Mouse (Mus musculus) midbrain, embryonic 11.5 days (tissue): ENCODE data around the gene Chrna7. TPM values are rescaled to one million over a fixed set of nuclear protein-coding genes. Genes with fewer than 3 reads are reported as not detected.

ENCODE experiments used
- ATAC-seq: fragments of 200-750 bp; cut with Nextera tagmentation; 2 replicates; pipeline ENCODE4 v1.8.0; 2017; ENCODE audit warnings: moderate TSS enrichment, moderate library complexity; ENCODE audit not compliant: low FRiP score
- DNase-seq: peaks from one replicate; pipeline ENCODE4 v3.0.0; 2015; ENCODE audit warnings: low spot score; ENCODE audit errors: missing footprints
- H3K27ac ChIP-seq: fragments of 300-500 bp; sonication (generic); 2 replicates; pipeline ENCODE4 v1.5.1; 2014; ENCODE audit warnings: low read depth, low read length
- H3K27me3 ChIP-seq: fragments of 300-500 bp; sonication (generic); 2 replicates; pipeline ENCODE4 v1.6.1; 2014; ENCODE audit warnings: mild to moderate bottlenecking, low read length, moderate library complexity, mixed read lengths; ENCODE audit not compliant: control insufficient read depth, insufficient read depth
- H3K36me3 ChIP-seq: fragments of 300-500 bp; sonication (generic); 2 replicates; pipeline ENCODE4 v1.6.1; 2014; ENCODE audit warnings: mild to moderate bottlenecking, low read length, moderate library complexity, mixed read lengths; ENCODE audit not compliant: control insufficient read depth, insufficient read depth
- H3K4me1 ChIP-seq: fragments of 300-500 bp; sonication (generic); 2 replicates; pipeline ENCODE4 v1.6.1; 2014; ENCODE audit warnings: low read length; ENCODE audit not compliant: control insufficient read depth, insufficient read depth
- H3K4me2 ChIP-seq: fragments of 300-500 bp; sonication (generic); 2 replicates; pipeline ENCODE4 v1.6.1; 2014; ENCODE audit warnings: mild to moderate bottlenecking, moderate library complexity
- H3K4me3 ChIP-seq: fragments of 300-500 bp; sonication (generic); 2 replicates; pipeline ENCODE4 v1.5.1; 2014; ENCODE audit warnings: low read depth, low read length
- H3K9ac ChIP-seq: fragments of 300-500 bp; sonication (generic); 2 replicates; pipeline ENCODE4 v1.6.1; 2014; ENCODE audit warnings: low read length
- H3K9me3 ChIP-seq: fragments of 300-500 bp; sonication (generic); 2 replicates; pipeline ENCODE4 v1.6.1; 2016; ENCODE audit warnings: low read length; ENCODE audit not compliant: control insufficient read depth
- WGBS: fragments of 180-500 bp; shearing (Covaris S2); extraction: QIAGEN DNeasy Blood & Tissue Kit; methylation state at CpG from one replicate; pipeline ENCODE4 v1.1.7; 2014; 5-methylcytosine and 5-hydroxymethylcytosine counted together
- polyA plus RNA-seq: library from polyadenylated mRNA; unstranded; fragments of >200 nt; fragmentation: Nextera tagmentation; extraction: Ambion mirVana; gene quantifications from 2 replicates; pipeline ENCODE4 v1.2.1, GENCODE M21; 2014

Gene Chrna7
- polyA plus RNA-seq, 1 experiment from 2014 or later = 3.7 TPM

DNA sequence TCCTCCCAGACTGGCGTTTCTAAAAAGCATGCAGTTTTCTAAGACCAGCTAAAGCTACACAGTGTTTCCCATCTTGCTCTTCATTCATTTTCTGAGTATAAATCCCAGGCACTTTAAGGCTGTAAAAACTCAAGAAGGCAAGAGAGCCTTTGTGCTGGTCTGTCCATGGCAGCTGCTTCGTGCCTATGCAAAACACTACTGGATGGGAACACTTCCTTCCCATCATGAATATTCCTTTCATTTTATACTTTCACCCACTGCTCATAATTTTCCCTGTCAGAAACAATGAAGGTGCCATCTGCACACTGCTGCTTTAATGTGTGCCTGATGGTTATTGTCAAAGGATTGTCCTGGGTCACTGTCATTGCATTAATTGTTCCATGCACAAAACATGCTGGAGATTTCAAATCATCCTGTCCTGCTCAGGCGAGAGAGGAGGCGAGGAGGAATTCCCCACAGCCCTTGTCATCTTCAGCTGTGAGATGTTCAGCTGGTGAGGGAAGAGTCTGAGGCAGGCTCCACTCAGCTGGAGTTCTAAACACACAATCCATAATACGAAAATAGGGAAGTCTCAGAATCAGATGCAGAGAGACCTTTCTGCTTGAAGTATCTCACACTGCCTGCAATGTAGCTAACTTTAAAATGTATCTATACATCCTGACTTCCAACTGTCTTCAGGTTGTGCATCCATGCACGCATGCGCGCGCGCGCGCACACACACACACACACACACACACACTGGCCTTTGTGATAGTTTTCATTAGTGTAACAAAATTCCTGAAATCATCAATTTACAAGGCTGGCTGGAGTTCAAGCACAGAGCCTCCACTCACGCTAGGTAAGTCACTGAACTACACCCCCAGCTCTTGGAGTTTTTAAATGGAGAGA lies 22.5 kb downstream of the Chrna7 start:
- no peaks in the 10 kb centered on the region for H3K4me1 ChIP-seq
- H3K27me3 ChIP-seq = no peaks in the 10 kb centered on the region
- ATAC-seq (peak; percentile 48; the same call in 1 of the 2 replicates), DNase-seq (no peak)
- H3K9me3 ChIP-seq = no peaks in the 10 kb centered on the region
- WGBS = 84% methylated on average over 13 of the region's 13 CpGs
- H3K36me3 ChIP-seq = no peaks in the 10 kb centered on the region
- no peak overlapping the region for H3K4me3 ChIP-seq
- H3K4me2 ChIP-seq = no peak overlapping the region
- no peak overlapping the region; the same call in 1 of the 2 replicates for H3K27ac ChIP-seq
- no peak overlapping the region for H3K9ac ChIP-seq

DNA sequence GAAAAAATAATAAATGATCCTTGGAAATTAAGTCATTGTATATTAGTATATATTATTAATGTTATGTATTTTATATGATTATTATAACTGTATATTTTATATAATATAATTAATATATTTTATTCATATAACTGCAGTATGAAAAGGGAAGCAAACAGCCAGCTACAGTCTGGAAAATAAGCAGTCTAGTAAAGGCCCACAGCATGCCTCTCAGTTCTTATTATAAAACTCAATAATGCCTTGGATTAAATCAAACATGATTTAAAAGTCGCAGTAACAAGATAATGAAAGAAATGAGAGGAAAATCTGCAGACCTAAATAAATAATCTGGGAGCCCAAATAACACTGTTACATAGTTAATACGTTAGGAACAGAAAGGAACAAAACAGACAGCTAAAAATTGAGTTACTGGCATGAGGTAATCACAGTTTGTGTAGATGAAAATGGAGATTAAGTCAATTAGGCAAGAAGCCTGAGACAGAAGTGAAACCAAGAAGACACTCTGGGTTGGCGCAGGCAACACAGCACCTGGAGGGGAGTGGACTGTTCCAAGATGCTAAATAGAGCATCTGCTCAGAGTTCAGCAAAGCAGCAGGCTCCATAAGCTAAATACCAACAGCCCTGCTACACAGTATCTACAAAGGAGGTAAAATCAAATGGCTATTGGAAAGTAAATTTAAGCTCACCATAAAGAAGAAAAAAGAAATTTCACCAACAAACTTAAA lies 42.1 kb downstream of the Chrna7 start:
- Histone ChIP-seq H3K27ac (no peak overlapping the region), H3K9me3 (no peaks in the 10 kb centered on the region), H3K4me1 (no peaks in the 10 kb centered on the region), H3K4me3 (no peak overlapping the region), H3K27me3 (no peaks in the 10 kb centered on the region), H3K36me3 (no peaks in the 10 kb centered on the region), H3K9ac (no peak overlapping the region), H3K4me2 (no peak overlapping the region)
- 90% methylated on average over 3 of the region's 3 CpGs for WGBS
- no peak for ATAC-seq
- DNase-seq = no peak

DNA sequence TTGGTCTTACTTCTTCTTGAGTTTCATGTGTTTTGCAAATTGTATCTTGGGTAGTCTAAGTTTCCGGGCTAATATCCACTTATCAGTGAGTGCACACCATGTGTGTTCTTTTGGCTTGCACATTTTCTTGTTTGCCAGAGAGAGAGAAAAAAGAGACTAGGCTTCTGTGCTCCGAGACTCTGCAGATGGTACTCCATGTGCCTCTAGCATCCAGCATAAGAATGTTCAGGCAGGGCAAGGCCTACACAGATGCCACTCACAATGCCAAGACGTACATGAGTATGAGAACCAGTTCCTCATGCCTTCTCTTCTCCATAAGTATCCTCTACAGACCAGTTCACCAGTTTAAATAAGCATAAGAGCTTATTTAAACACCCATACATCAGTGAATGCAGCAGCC lies 47.8 kb downstream of the Chrna7 start:
- ATAC-seq = no peak
- no peak overlapping the region for H3K4me3 ChIP-seq
- no peaks in the 10 kb centered on the region for H3K4me1 ChIP-seq
- no peak overlapping the region for H3K9ac ChIP-seq
- WGBS = 89% methylated on average over 3 of the region's 3 CpGs
- H3K36me3 ChIP-seq = no peaks in the 10 kb centered on the region
- no peaks in the 10 kb centered on the region for H3K27me3 ChIP-seq
- H3K4me2 ChIP-seq = no peak overlapping the region
- no peak overlapping the region for H3K27ac ChIP-seq
- DNase-seq = no peak
- H3K9me3 ChIP-seq = no peaks in the 10 kb centered on the region

DNA sequence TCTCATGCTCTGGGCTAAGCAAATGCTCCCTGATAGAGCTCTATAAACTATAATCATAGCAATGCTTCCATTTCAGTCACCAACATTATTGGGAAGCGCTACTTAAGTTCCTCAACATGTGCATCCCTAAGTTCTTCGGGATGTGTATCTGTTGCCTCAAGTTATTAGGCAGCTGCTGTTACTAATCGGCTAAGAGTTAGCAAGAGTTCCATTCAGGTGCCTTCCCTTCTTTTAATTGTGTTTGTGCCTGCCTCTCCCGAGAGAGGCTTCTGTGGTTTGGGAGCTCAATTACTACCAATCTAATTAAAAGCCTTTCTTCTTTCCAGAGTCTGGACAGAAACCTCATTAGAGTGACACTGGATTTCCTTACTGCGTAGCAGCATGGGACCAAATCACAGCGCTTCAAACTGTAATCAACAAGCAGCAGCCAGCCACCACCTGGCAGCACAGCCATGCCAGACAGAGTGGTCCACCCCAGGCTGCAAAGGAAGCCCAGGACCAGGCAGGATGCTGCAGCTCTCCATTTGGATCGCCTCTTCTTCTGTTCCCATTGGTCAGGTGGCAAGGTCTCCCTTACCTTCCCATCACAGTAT lies 50.0 kb downstream of the Chrna7 start:
- 50% methylated on average over 7 of the region's 7 CpGs for WGBS
- Histone ChIP-seq H3K36me3 (no peaks in the 10 kb centered on the region), H3K27ac (no peak overlapping the region), H3K4me2 (no peak overlapping the region), H3K4me1 (no peaks in the 10 kb centered on the region), H3K27me3 (no peaks in the 10 kb centered on the region), H3K4me3 (no peak overlapping the region), H3K9ac (no peak overlapping the region), H3K9me3 (no peaks in the 10 kb centered on the region)
- DNase-seq (no peak), ATAC-seq (no peak)

DNA sequence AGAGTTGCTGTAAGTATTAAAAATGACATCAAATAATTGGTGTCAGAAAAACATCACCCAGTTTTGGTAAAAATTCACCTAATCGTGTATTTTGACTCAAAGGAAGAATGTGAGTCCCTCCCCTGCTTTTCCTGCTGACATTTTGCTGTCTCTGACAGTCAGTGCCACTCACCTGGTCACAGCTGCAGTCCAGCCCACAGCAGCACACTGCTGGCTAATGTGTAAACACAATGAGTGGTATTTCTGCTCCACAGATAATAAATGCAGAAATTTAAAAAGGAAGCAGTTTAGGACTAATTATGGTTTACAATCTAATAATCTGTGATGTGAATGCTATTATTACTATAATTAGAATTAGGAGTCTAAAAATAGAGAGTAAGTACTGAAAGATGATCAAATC lies 59.1 kb downstream of the Chrna7 start:
- no peak overlapping the region for H3K4me2 ChIP-seq
- H3K4me3 ChIP-seq = no peak overlapping the region
- ATAC-seq = no peak
- 72% methylated on average over 1 of the region's 1 CpGs for WGBS
- H3K4me1 ChIP-seq = no peaks in the 10 kb centered on the region
- no peak for DNase-seq
- no peaks in the 10 kb centered on the region for H3K36me3 ChIP-seq
- no peak overlapping the region for H3K27ac ChIP-seq
- H3K27me3 ChIP-seq = no peaks in the 10 kb centered on the region
- no peak overlapping the region for H3K9ac ChIP-seq
- H3K9me3 ChIP-seq = no peaks in the 10 kb centered on the region

DNA sequence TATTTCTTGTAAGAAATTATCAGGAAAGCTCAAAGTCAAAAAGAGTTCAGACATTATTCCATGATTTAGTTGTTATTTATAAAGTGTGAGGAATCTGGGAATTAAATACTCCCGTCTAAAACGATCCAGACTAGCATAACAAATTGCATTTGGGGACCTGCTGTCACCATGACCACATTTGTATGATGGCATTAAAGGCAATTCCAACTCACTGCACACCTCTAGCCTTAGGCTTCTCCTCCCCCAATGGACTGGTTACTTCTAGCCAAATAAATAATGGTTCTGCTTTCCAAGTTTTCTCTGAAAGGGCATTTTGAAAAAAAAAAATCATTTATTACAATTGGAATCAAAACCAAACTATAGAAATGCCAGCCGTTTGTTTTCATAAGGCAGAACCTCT lies 63.6 kb downstream of the Chrna7 start:
- no peak for ATAC-seq
- 78% methylated on average over 3 of the region's 3 CpGs for WGBS
- no peaks in the 10 kb centered on the region for H3K36me3 ChIP-seq

DNA sequence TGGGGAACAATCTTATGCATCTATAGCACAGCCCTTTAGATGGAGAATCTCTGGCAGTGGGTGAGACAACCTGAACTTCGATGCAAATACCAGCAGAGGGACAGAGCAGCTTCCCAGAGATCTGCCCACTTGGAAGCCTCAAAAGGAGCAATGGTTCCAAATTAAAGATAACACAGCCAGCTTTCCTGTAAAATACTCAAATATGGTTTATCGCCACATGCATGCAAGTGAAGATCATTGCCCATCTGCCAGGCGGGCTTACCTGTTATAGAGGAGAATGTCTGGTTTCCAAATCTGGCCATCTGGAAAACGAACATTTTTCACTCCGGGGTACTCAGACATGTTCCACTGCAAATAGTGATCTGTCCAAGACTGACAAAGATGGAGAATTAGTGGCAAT lies 64.0 kb downstream of the Chrna7 start:
- Histone ChIP-seq H3K9me3 (no peaks in the 10 kb centered on the region), H3K9ac (no peak overlapping the region), H3K27me3 (no peaks in the 10 kb centered on the region), H3K4me1 (no peaks in the 10 kb centered on the region), H3K4me2 (no peak overlapping the region), H3K4me3 (no peak overlapping the region), H3K27ac (no peak overlapping the region), H3K36me3 (no peaks in the 10 kb centered on the region)
- ATAC-seq (no peak), DNase-seq (no peak)
- 92% methylated on average over 5 of the region's 5 CpGs for WGBS

More for the DNA sequence above, 63.6 kb downstream of the Chrna7 start:
- no peak overlapping the region for H3K4me2 ChIP-seq
- no peak for DNase-seq
- H3K4me1 ChIP-seq = no peaks in the 10 kb centered on the region
- H3K27ac ChIP-seq = no peak overlapping the region
- H3K9ac ChIP-seq = no peak overlapping the region
- no peaks in the 10 kb centered on the region for H3K27me3 ChIP-seq
- H3K4me3 ChIP-seq = no peak overlapping the region
- H3K9me3 ChIP-seq = no peaks in the 10 kb centered on the region

DNA sequence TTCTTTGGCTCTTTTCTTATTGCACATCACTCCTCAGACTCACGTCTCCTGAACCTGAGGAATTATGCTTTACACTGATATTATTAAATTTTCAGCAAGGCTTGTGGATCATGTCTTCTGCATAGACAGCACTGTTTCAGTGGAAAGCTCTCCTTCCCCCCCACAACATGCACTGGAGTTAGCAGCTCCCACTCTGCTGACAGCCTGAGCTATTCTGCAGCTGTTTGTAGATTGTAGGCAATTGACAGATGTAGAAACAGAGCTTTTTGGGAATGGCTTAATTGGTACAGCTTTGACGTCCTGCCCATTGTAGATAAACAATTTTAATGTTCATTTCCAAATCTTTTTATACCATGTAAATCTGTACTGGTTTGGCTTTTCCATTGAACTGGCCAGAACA lies 89.8 kb downstream of the Chrna7 start:
- no peaks in the 10 kb centered on the region for H3K27me3 ChIP-seq
- H3K27ac ChIP-seq = no peak overlapping the region
- no peak overlapping the region for H3K4me2 ChIP-seq
- ATAC-seq (no peak), DNase-seq (peak; percentile 73)
- no peaks in the 10 kb centered on the region for H3K9me3 ChIP-seq
- WGBS = 78% methylated on average over 2 of the region's 2 CpGs
- no peak overlapping the region for H3K9ac ChIP-seq
- H3K4me3 ChIP-seq = no peak overlapping the region
- no peaks in the 10 kb centered on the region for H3K4me1 ChIP-seq
- H3K36me3 ChIP-seq = no peaks in the 10 kb centered on the region

DNA sequence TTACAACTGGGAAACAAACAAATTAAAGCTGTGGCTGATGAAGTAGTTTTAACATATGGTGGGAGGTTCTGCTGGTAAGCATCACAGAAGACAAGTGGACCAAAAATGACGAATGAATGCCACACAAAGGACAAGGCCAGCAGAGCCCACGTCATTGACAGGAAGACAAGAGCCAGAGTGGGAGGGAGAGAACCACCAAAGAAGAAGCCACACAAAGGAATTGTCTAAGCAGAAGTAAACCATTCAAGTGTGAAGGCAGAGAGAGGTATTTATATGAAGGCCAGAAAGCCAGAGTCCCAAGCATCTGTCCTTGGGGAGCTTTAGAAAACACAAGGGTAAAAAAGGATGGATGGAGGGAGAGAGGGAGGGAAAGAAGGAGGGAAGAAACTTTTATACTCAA lies 98.7 kb downstream of the Chrna7 start:
- H3K4me1 ChIP-seq = no peaks in the 10 kb centered on the region
- WGBS = 15% methylated on average over 2 of the region's 2 CpGs
- ATAC-seq (peak; percentile 71), DNase-seq (no peak)
- H3K4me3 ChIP-seq = no peak overlapping the region
- no peak overlapping the region; the same call in 1 of the 2 replicates for H3K27ac ChIP-seq
- H3K27me3 ChIP-seq = no peaks in the 10 kb centered on the region
- no peak overlapping the region for H3K4me2 ChIP-seq
- H3K9ac ChIP-seq = no peak overlapping the region
- no peaks in the 10 kb centered on the region for H3K9me3 ChIP-seq
- H3K36me3 ChIP-seq = no peaks in the 10 kb centered on the region
